Mouse (Mus musculus): ENCODE measurements around the gene Adam19. TPM values are rescaled to one million over a fixed set of nuclear protein-coding genes. Genes with fewer than 3 reads are reported as not detected.

Adam19 gene
- polyA plus RNA-seq, 1 experiment, result 43.2 TPM

GRCm38 (mm10) chr11:46097062-46097461, 41.3 kb downstream of the Adam19 start:
- no peak overlapping the region for H3ac ChIP-seq (ENCODE audit: control insufficient read depth, insufficient read length)
- TF ChIP-seq CEBPB (IDR thresholded peaks at IDR 0.05; ENCODE audit: insufficient read depth, poor library complexity, severe bottlenecking) (no peak), SRF (IDR thresholded peaks at IDR 0.05; ENCODE audit: control insufficient read depth, insufficient read length, low read depth) (no peak), REST (IDR thresholded peaks at IDR 0.05; ENCODE audit: insufficient read depth, insufficient read length) (no peak), MYOG (IDR thresholded peaks at IDR 0.05; ENCODE audit: control insufficient read depth in 1 of 3, insufficient read depth in 1 of 3, insufficient read length in 2 of 3, low read depth in 2 of 3) (no peak), MAX (IDR thresholded peaks at IDR 0.05; ENCODE audit: low read depth) (no peak), E2F4 (IDR thresholded peaks at IDR 0.05; ENCODE audit: insufficient read depth) (no peak), MYOD1 (IDR thresholded peaks at IDR 0.05; ENCODE audit: control insufficient read depth in 1 of 3, insufficient read length in 2 of 3, low read depth in 2 of 3) (no peak), POLR2A (IDR thresholded peaks at IDR 0.05; ENCODE audit: insufficient read length, low read depth) (no peak), POLR2AphosphoS2 (IDR thresholded peaks at IDR 0.05; ENCODE audit: insufficient read length, low read depth) (no peak)
- H3K4me3 ChIP-seq, result no peak overlapping the region
- no peaks in the 10 kb centered on the region for H3K79me2 ChIP-seq (ENCODE audit: control insufficient read depth, insufficient read depth)
- H3K36me3 ChIP-seq (ENCODE audit: control insufficient read depth, insufficient read depth), result peaks cover 53% of the 10 kb centered on the region
- no peaks in the 10 kb centered on the region for H3K27me3 ChIP-seq (ENCODE audit: control insufficient read depth, insufficient read depth, insufficient read length)
- H3K4me2 ChIP-seq (ENCODE audit: low read depth), result no peak overlapping the region

- H3K36me3 ChIP-seq (ENCODE audit: control insufficient read depth, insufficient read depth), result peaks cover 51% of the 10 kb centered on the region
- TF ChIP-seq MYOD1 (IDR thresholded peaks at IDR 0.05; ENCODE audit: control insufficient read depth in 1 of 3, insufficient read length in 2 of 3, low read depth in 2 of 3), result peak in 1 of 3 experiments; percentile 22
- TF ChIP-seq SRF (IDR thresholded peaks at IDR 0.05; ENCODE audit: control insufficient read depth, insufficient read length, low read depth), result no peak
- TF ChIP-seq MYOG (IDR thresholded peaks at IDR 0.05; ENCODE audit: control insufficient read depth in 1 of 3, insufficient read depth in 1 of 3, insufficient read length in 2 of 3, low read depth in 2 of 3), result peak in 1 of 3 experiments; percentile 9
- no peak for TF ChIP-seq POLR2A (IDR thresholded peaks at IDR 0.05; ENCODE audit: insufficient read length, low read depth)
- no peak for TF ChIP-seq TCF3 (IDR thresholded peaks at IDR 0.05; ENCODE audit: insufficient read length, low read depth)
- no peak for TF ChIP-seq USF1 (IDR thresholded peaks at IDR 0.05; ENCODE audit: low read depth)
- no peak for TF ChIP-seq MAX (IDR thresholded peaks at IDR 0.05; ENCODE audit: low read depth)
- no peak for TF ChIP-seq REST (IDR thresholded peaks at IDR 0.05; ENCODE audit: insufficient read depth, insufficient read length)
- TF ChIP-seq E2F4 (IDR thresholded peaks at IDR 0.05; ENCODE audit: insufficient read depth), result no peak
- TF ChIP-seq POLR2AphosphoS2 (IDR thresholded peaks at IDR 0.05; ENCODE audit: insufficient read length, low read depth), result no peak
- TF ChIP-seq TCF12 (IDR thresholded peaks at IDR 0.05; ENCODE audit: insufficient read depth, poor library complexity, severe bottlenecking), result no peak
- no peak for TF ChIP-seq CEBPB (IDR thresholded peaks at IDR 0.05; ENCODE audit: insufficient read depth, poor library complexity, severe bottlenecking)
- H3K4me3 ChIP-seq, result no peak overlapping the region
- no peak overlapping the region for H3K4me2 ChIP-seq (ENCODE audit: low read depth)
- no peaks in the 10 kb centered on the region for H3K27me3 ChIP-seq (ENCODE audit: control insufficient read depth, insufficient read depth, insufficient read length)
- no peak overlapping the region for H3ac ChIP-seq (ENCODE audit: control insufficient read depth, insufficient read length)
- H3K79me2 ChIP-seq (ENCODE audit: control insufficient read depth, insufficient read depth), result peaks cover 7% of the 10 kb centered on the region
These were observed 46.3 kb downstream of the Adam19 start for GRCm38 (mm10) chr11:46102107-46102506.

- H3K4me2 ChIP-seq (ENCODE audit: low read depth), result no peak overlapping the region
- H3ac ChIP-seq (ENCODE audit: control insufficient read depth, insufficient read length), result no peak overlapping the region
- H3K36me3 ChIP-seq (ENCODE audit: control insufficient read depth, insufficient read depth), result peaks cover 35% of the 10 kb centered on the region
- no peaks in the 10 kb centered on the region for H3K27me3 ChIP-seq (ENCODE audit: control insufficient read depth, insufficient read depth, insufficient read length)
- no peak for TF ChIP-seq MAX (IDR thresholded peaks at IDR 0.05; ENCODE audit: low read depth)
- TF ChIP-seq MYOG (IDR thresholded peaks at IDR 0.05; ENCODE audit: control insufficient read depth in 1 of 3, insufficient read depth in 1 of 3, insufficient read length in 2 of 3, low read depth in 2 of 3), result no peak
- no peak for TF ChIP-seq TCF12 (IDR thresholded peaks at IDR 0.05; ENCODE audit: insufficient read depth, poor library complexity, severe bottlenecking)
- no peak for TF ChIP-seq USF1 (IDR thresholded peaks at IDR 0.05; ENCODE audit: low read depth)
- no peak for TF ChIP-seq REST (IDR thresholded peaks at IDR 0.05; ENCODE audit: insufficient read depth, insufficient read length)
- TF ChIP-seq POLR2A (IDR thresholded peaks at IDR 0.05; ENCODE audit: insufficient read length, low read depth), result no peak
- no peak for TF ChIP-seq MYOD1 (IDR thresholded peaks at IDR 0.05; ENCODE audit: control insufficient read depth in 1 of 3, insufficient read length in 2 of 3, low read depth in 2 of 3)
- TF ChIP-seq E2F4 (IDR thresholded peaks at IDR 0.05; ENCODE audit: insufficient read depth), result no peak
- TF ChIP-seq TCF3 (IDR thresholded peaks at IDR 0.05; ENCODE audit: insufficient read length, low read depth), result no peak
- no peak for TF ChIP-seq SRF (IDR thresholded peaks at IDR 0.05; ENCODE audit: control insufficient read depth, insufficient read length, low read depth)
- peaks cover 7% of the 10 kb centered on the region for H3K79me2 ChIP-seq (ENCODE audit: control insufficient read depth, insufficient read depth)
- no peak overlapping the region for H3K4me3 ChIP-seq
These were observed 51.3 kb downstream of the Adam19 start for GRCm38 (mm10) chr11:46107046-46107445.

GRCm38 (mm10) chr11:46109206-46109605, 53.4 kb downstream of the Adam19 start:
- H3K36me3 ChIP-seq (ENCODE audit: control insufficient read depth, insufficient read depth), result peaks cover 29% of the 10 kb centered on the region
- no peaks in the 10 kb centered on the region for H3K27me3 ChIP-seq (ENCODE audit: control insufficient read depth, insufficient read depth, insufficient read length)
- no peak overlapping the region for H3ac ChIP-seq (ENCODE audit: control insufficient read depth, insufficient read length)
- TF ChIP-seq E2F4 (IDR thresholded peaks at IDR 0.05; ENCODE audit: insufficient read depth), result no peak
- no peak for TF ChIP-seq TCF3 (IDR thresholded peaks at IDR 0.05; ENCODE audit: insufficient read length, low read depth)
- TF ChIP-seq MYOD1 (IDR thresholded peaks at IDR 0.05; ENCODE audit: control insufficient read depth in 1 of 3, insufficient read length in 2 of 3, low read depth in 2 of 3), result no peak
- no peak for TF ChIP-seq MYOG (IDR thresholded peaks at IDR 0.05; ENCODE audit: control insufficient read depth in 1 of 3, insufficient read depth in 1 of 3, insufficient read length in 2 of 3, low read depth in 2 of 3)
- no peak for TF ChIP-seq USF1 (IDR thresholded peaks at IDR 0.05; ENCODE audit: low read depth)
- TF ChIP-seq CEBPB (IDR thresholded peaks at IDR 0.05; ENCODE audit: insufficient read depth, poor library complexity, severe bottlenecking), result no peak
- no peak for TF ChIP-seq MAX (IDR thresholded peaks at IDR 0.05; ENCODE audit: low read depth)
- no peak for TF ChIP-seq REST (IDR thresholded peaks at IDR 0.05; ENCODE audit: insufficient read depth, insufficient read length)
- no peaks in the 10 kb centered on the region for H3K79me2 ChIP-seq (ENCODE audit: control insufficient read depth, insufficient read depth)
- no peak overlapping the region for H3K4me2 ChIP-seq (ENCODE audit: low read depth)
- H3K4me3 ChIP-seq, result no peak overlapping the region

Data from myocyte (in vitro differentiated cells).